Mouse (Mus musculus): ENCODE data around the gene Mfsd12. TPM values are rescaled to one million over a fixed set of nuclear protein-coding genes. Genes with fewer than 3 reads are reported as not detected.

Gene Mfsd12
- polyA plus RNA-seq, 1 experiment: 15.6 TPM

- TF ChIP-seq POLR2A (IDR thresholded peaks at IDR 0.05; ENCODE audit: borderline replicate concordance, extremely low read depth, insufficient read depth, insufficient read length, poor library complexity, severe bottlenecking): no peak
- TF ChIP-seq CTCF (IDR thresholded peaks at IDR 0.05; ENCODE audit: borderline replicate concordance, extremely low read depth, insufficient read depth, insufficient read length): no peak
- DNase-seq (ENCODE audit: low read depth): no peak
These were observed 28.5 kb downstream of the Mfsd12 start for GRCm38 (mm10) chr10:81385603-81386306.

GRCm38 (mm10) chr10:81387716-81388115 lies 30.4 kb downstream of the Mfsd12 start:
- DNase-seq (ENCODE audit: low read depth): no peak
- TF ChIP-seq CTCF (IDR thresholded peaks at IDR 0.05; ENCODE audit: borderline replicate concordance, extremely low read depth, insufficient read depth, insufficient read length) (no peak), POLR2A (IDR thresholded peaks at IDR 0.05; ENCODE audit: borderline replicate concordance, extremely low read depth, insufficient read depth, insufficient read length, poor library complexity, severe bottlenecking) (no peak)

- TF ChIP-seq CTCF (IDR thresholded peaks at IDR 0.05; ENCODE audit: borderline replicate concordance, extremely low read depth, insufficient read depth, insufficient read length): no peak
- no peak for TF ChIP-seq POLR2A (IDR thresholded peaks at IDR 0.05; ENCODE audit: borderline replicate concordance, extremely low read depth, insufficient read depth, insufficient read length, poor library complexity, severe bottlenecking)
- no peak for DNase-seq (ENCODE audit: low read depth)
These were observed 31.3 kb downstream of the Mfsd12 start, which contains the start of gene Gm48552 for GRCm38 (mm10) chr10:81388505-81389055. Gm48552 (plus strand) TSS chr10:81389005.

- TF ChIP-seq POLR2A (IDR thresholded peaks at IDR 0.05; ENCODE audit: borderline replicate concordance, extremely low read depth, insufficient read depth, insufficient read length, poor library complexity, severe bottlenecking): no peak
- TF ChIP-seq CTCF (IDR thresholded peaks at IDR 0.05; ENCODE audit: borderline replicate concordance, extremely low read depth, insufficient read depth, insufficient read length): no peak
- DNase-seq (ENCODE audit: low read depth): no peak
These were observed 32.1 kb downstream of the Mfsd12 start for GRCm38 (mm10) chr10:81389373-81389772.

- DNase-seq (ENCODE audit: low read depth): peak; percentile 67
- TF ChIP-seq CTCF (IDR thresholded peaks at IDR 0.05; ENCODE audit: borderline replicate concordance, extremely low read depth, insufficient read depth, insufficient read length): peak; percentile 96
- TF ChIP-seq POLR2A (IDR thresholded peaks at IDR 0.05; ENCODE audit: borderline replicate concordance, extremely low read depth, insufficient read depth, insufficient read length, poor library complexity, severe bottlenecking): no peak
These were observed 32.7 kb downstream of the Mfsd12 start for GRCm38 (mm10) chr10:81389801-81390677.

- DNase-seq (ENCODE audit: low read depth): no peak
- TF ChIP-seq CTCF (IDR thresholded peaks at IDR 0.05; ENCODE audit: borderline replicate concordance, extremely low read depth, insufficient read depth, insufficient read length) (no peak), POLR2A (IDR thresholded peaks at IDR 0.05; ENCODE audit: borderline replicate concordance, extremely low read depth, insufficient read depth, insufficient read length, poor library complexity, severe bottlenecking) (no peak)
These were observed 33.3 kb downstream of the Mfsd12 start for GRCm38 (mm10) chr10:81390678-81390965.

GRCm38 (mm10) chr10:81392270-81392669 lies 35.0 kb downstream of the Mfsd12 start:
- TF ChIP-seq POLR2A (IDR thresholded peaks at IDR 0.05; ENCODE audit: borderline replicate concordance, extremely low read depth, insufficient read depth, insufficient read length, poor library complexity, severe bottlenecking) (no peak), CTCF (IDR thresholded peaks at IDR 0.05; ENCODE audit: borderline replicate concordance, extremely low read depth, insufficient read depth, insufficient read length) (no peak)
- DNase-seq (ENCODE audit: low read depth): no peak

- DNase-seq (ENCODE audit: low read depth): no peak
- TF ChIP-seq POLR2A (IDR thresholded peaks at IDR 0.05; ENCODE audit: borderline replicate concordance, extremely low read depth, insufficient read depth, insufficient read length, poor library complexity, severe bottlenecking): no peak
- TF ChIP-seq CTCF (IDR thresholded peaks at IDR 0.05; ENCODE audit: borderline replicate concordance, extremely low read depth, insufficient read depth, insufficient read length): no peak
These were observed 35.5 kb downstream of the Mfsd12 start, which contains the start of gene Smim24 for GRCm38 (mm10) chr10:81392781-81393185. Smim24 (plus strand) TSS chr10:81393051.

- no peak for DNase-seq (ENCODE audit: low read depth)
- TF ChIP-seq POLR2A (IDR thresholded peaks at IDR 0.05; ENCODE audit: borderline replicate concordance, extremely low read depth, insufficient read depth, insufficient read length, poor library complexity, severe bottlenecking) (no peak), CTCF (IDR thresholded peaks at IDR 0.05; ENCODE audit: borderline replicate concordance, extremely low read depth, insufficient read depth, insufficient read length) (no peak)
These were observed 36.3 kb downstream of the Mfsd12 start for GRCm38 (mm10) chr10:81393456-81394063.

- DNase-seq (ENCODE audit: low read depth): peak; percentile 72
- TF ChIP-seq CTCF (IDR thresholded peaks at IDR 0.05; ENCODE audit: borderline replicate concordance, extremely low read depth, insufficient read depth, insufficient read length) (peak; percentile 90), POLR2A (IDR thresholded peaks at IDR 0.05; ENCODE audit: borderline replicate concordance, extremely low read depth, insufficient read depth, insufficient read length, poor library complexity, severe bottlenecking) (no peak)
These were observed 37.8 kb downstream of the Mfsd12 start for GRCm38 (mm10) chr10:81395127-81395526.

GRCm38 (mm10) chr10:81395865-81396264 lies 38.6 kb downstream of the Mfsd12 start:
- DNase-seq (ENCODE audit: low read depth): no peak
- no peak for TF ChIP-seq CTCF (IDR thresholded peaks at IDR 0.05; ENCODE audit: borderline replicate concordance, extremely low read depth, insufficient read depth, insufficient read length)
- TF ChIP-seq POLR2A (IDR thresholded peaks at IDR 0.05; ENCODE audit: borderline replicate concordance, extremely low read depth, insufficient read depth, insufficient read length, poor library complexity, severe bottlenecking): no peak

All from brain, embryonic 14.5 days (tissue).